Mouse (Mus musculus) midbrain, embryonic 14.5 days (tissue): ENCODE data around the gene Phf5a. TPM values are rescaled to one million over a fixed set of nuclear protein-coding genes. Genes with fewer than 3 reads are reported as not detected.

Experiments used
- ATAC-seq: fragments of 200-750 bp; cut with Nextera tagmentation; 2 replicates; pipeline ENCODE4 v1.8.0; 2017; ENCODE audit warnings: moderate number of reproducible peaks, moderate library complexity; ENCODE audit not compliant: low FRiP score, low TSS enrichment
- DNase-seq: peaks from one replicate; pipeline ENCODE4 v3.0.0-alpha.2; 2015
- H3K27ac ChIP-seq: fragments of 300-500 bp; sonication (generic); replicated peaks from 2 replicates; pipeline ENCODE4 v1.5.1; 2014; ENCODE audit warnings: mild to moderate bottlenecking, low read depth, low read length, moderate library complexity
- H3K27me3 ChIP-seq: fragments of 300-500 bp; sonication (generic); 2 replicates; pipeline ENCODE4 v1.6.1; 2014; ENCODE audit warnings: low read length, control low read depth, mixed read lengths; ENCODE audit not compliant: control insufficient read depth, insufficient read depth
- H3K36me3 ChIP-seq: fragments of 300-500 bp; sonication (generic); 2 replicates; pipeline ENCODE4 v1.6.1; 2014; ENCODE audit warnings: low read length, control low read depth; ENCODE audit not compliant: control insufficient read depth, insufficient read depth
- H3K4me1 ChIP-seq: fragments of 300-500 bp; sonication (generic); 2 replicates; pipeline ENCODE4 v1.6.1; 2014; ENCODE audit warnings: mild to moderate bottlenecking, antibody characterized with exemption, low read length, control low read depth; ENCODE audit not compliant: control insufficient read depth, insufficient read depth
- H3K4me2 ChIP-seq: fragments of 300-500 bp; sonication (generic); 2 replicates; pipeline ENCODE4 v1.6.1; 2014; ENCODE audit warnings: mild to moderate bottlenecking, low read length, moderate library complexity
- H3K4me3 ChIP-seq: fragments of 300-500 bp; sonication (generic); replicated peaks from 2 replicates; pipeline ENCODE4 v1.5.1; 2014; ENCODE audit warnings: low read depth, low read length
- H3K9ac ChIP-seq: fragments of 300-500 bp; sonication (generic); replicated peaks from 2 replicates; pipeline ENCODE4 v1.6.1; 2014; ENCODE audit warnings: mild to moderate bottlenecking, low read length, moderate library complexity
- H3K9me3 ChIP-seq: fragments of 300-500 bp; sonication (generic); 2 replicates; pipeline ENCODE4 v1.6.1; 2016; ENCODE audit warnings: low read length, control low read depth, mixed read lengths; ENCODE audit not compliant: control insufficient read depth
- WGBS: fragments of 180-500 bp; shearing (Covaris S2); extraction: QIAGEN DNeasy Blood & Tissue Kit; methylation state at CpG from one replicate; pipeline ENCODE4 v1.1.7; 2014; 5-methylcytosine and 5-hydroxymethylcytosine counted together
- polyA plus RNA-seq: library from polyadenylated mRNA; unstranded; fragments of >200 nt; fragmentation: Nextera tagmentation; extraction: Ambion mirVana; gene quantifications from 2 replicates; pipeline ENCODE4 v1.2.1, GENCODE M21; 2014

Phf5a gene
- polyA plus RNA-seq, 1 experiment from 2014 or later: 139 TPM

GRCm38 (mm10) chr15:81856938-81857723 lies 14.6 kb downstream of the Phf5a start:
- WGBS: 1% methylated on average over 14 of the region's 14 CpGs
- Histone ChIP-seq H3K4me2 (peak overlapping the region; percentile 88), H3K36me3 (0 out of 2 replicates have a peak, but pooled peaks cover 3% of the 10 kb centered on the region), H3K27me3 (no peaks in the 10 kb centered on the region), H3K27ac (peak overlapping the region; percentile 91), H3K9me3 (no peaks in the 10 kb centered on the region), H3K4me1 (peaks cover 24% of the 10 kb centered on the region), H3K9ac (peak overlapping the region; percentile 73), H3K4me3 (peak overlapping the region; percentile 86)
- ATAC-seq (no peak), DNase-seq (peak; percentile 38)

GRCm38 (mm10) chr15:81856030-81856790 lies 15.5 kb downstream of the Phf5a start:
- peaks cover 12% of the 10 kb centered on the region for H3K36me3 ChIP-seq
- WGBS: under 1% methylated on average over 28 of the region's 28 CpGs
- no peaks in the 10 kb centered on the region for H3K27me3 ChIP-seq
- peak overlapping the region; percentile 88 for H3K4me2 ChIP-seq
- ATAC-seq (peak; percentile 86), DNase-seq (peak; percentile 95)
- H3K9ac ChIP-seq: peak overlapping the region; percentile 73
- H3K4me1 ChIP-seq: peaks cover 24% of the 10 kb centered on the region
- peak overlapping the region; percentile 86 for H3K4me3 ChIP-seq
- peak overlapping the region; percentile 66 for H3K27ac ChIP-seq
- no peaks in the 10 kb centered on the region for H3K9me3 ChIP-seq

- Histone ChIP-seq H3K27ac (no peak overlapping the region), H3K4me3 (no peak overlapping the region), H3K4me1 (peaks cover 10% of the 10 kb centered on the region; the same call in 1 of the 2 replicates), H3K9ac (no peak overlapping the region), H3K9me3 (no peaks in the 10 kb centered on the region), H3K36me3 (peaks cover 37% of the 10 kb centered on the region), H3K27me3 (no peaks in the 10 kb centered on the region), H3K4me2 (no peak overlapping the region)
- DNase-seq (no peak), ATAC-seq (no peak)
- WGBS: 91% methylated on average over 7 of the region's 7 CpGs
Observed at GRCm38 (mm10) chr15:81853081-81853480, 18.6 kb downstream of the Phf5a start.

GRCm38 (mm10) chr15:81852411-81853000 lies 19.2 kb downstream of the Phf5a start:
- no peak overlapping the region for H3K4me3 ChIP-seq
- H3K27ac ChIP-seq: no peak overlapping the region
- H3K36me3 ChIP-seq: peaks cover 37% of the 10 kb centered on the region
- no peak for DNase-seq
- no peak overlapping the region for H3K9ac ChIP-seq
- H3K4me1 ChIP-seq: peaks cover 10% of the 10 kb centered on the region; the same call in 1 of the 2 replicates
- H3K4me2 ChIP-seq: no peak overlapping the region
- ATAC-seq: no peak
- no peaks in the 10 kb centered on the region for H3K9me3 ChIP-seq
- 92% methylated on average over 9 of the region's 9 CpGs for WGBS
- H3K27me3 ChIP-seq: no peaks in the 10 kb centered on the region

- peaks cover 42% of the 10 kb centered on the region for H3K36me3 ChIP-seq
- no peak overlapping the region for H3K4me2 ChIP-seq
- H3K27ac ChIP-seq: no peak overlapping the region
- H3K27me3 ChIP-seq: no peaks in the 10 kb centered on the region
- ATAC-seq (no peak), DNase-seq (no peak)
- H3K9me3 ChIP-seq: no peaks in the 10 kb centered on the region
- H3K4me1 ChIP-seq: 0 out of 2 replicates have a peak, but pooled peaks cover 4% of the 10 kb centered on the region
- H3K9ac ChIP-seq: no peak overlapping the region
- 96% methylated on average over 15 of the region's 15 CpGs for WGBS
- no peak overlapping the region for H3K4me3 ChIP-seq
Observed at GRCm38 (mm10) chr15:81851375-81851774, 20.3 kb downstream of the Phf5a start.

- H3K4me1 ChIP-seq: 0 out of 2 replicates have a peak, but pooled peaks cover 4% of the 10 kb centered on the region
- WGBS: 92% methylated on average over 14 of the region's 14 CpGs
- H3K36me3 ChIP-seq: peaks cover 42% of the 10 kb centered on the region
- no peak overlapping the region for H3K9ac ChIP-seq
- H3K9me3 ChIP-seq: no peaks in the 10 kb centered on the region
- no peak overlapping the region for H3K4me2 ChIP-seq
- no peaks in the 10 kb centered on the region for H3K27me3 ChIP-seq
- DNase-seq: no peak
- no peak overlapping the region for H3K27ac ChIP-seq
- no peak overlapping the region for H3K4me3 ChIP-seq
- ATAC-seq: no peak
Observed at GRCm38 (mm10) chr15:81850718-81851117, 21.0 kb downstream of the Phf5a start.

GRCm38 (mm10) chr15:81849104-81849503 lies 22.6 kb downstream of the Phf5a start:
- Histone ChIP-seq H3K4me2 (no peak overlapping the region), H3K36me3 (peaks cover 42% of the 10 kb centered on the region), H3K27ac (no peak overlapping the region), H3K4me1 (no peaks in the 10 kb centered on the region), H3K9ac (no peak overlapping the region), H3K4me3 (no peak overlapping the region), H3K9me3 (no peaks in the 10 kb centered on the region), H3K27me3 (no peaks in the 10 kb centered on the region)
- no peak for ATAC-seq
- 85% methylated on average over 9 of the region's 9 CpGs for WGBS
- DNase-seq: no peak

- H3K27ac ChIP-seq: no peak overlapping the region
- 39% methylated on average over 7 of the region's 7 CpGs for WGBS
- ATAC-seq: no peak
- no peaks in the 10 kb centered on the region for H3K27me3 ChIP-seq
- no peak overlapping the region for H3K4me2 ChIP-seq
- no peak overlapping the region for H3K4me3 ChIP-seq
- H3K4me1 ChIP-seq: no peaks in the 10 kb centered on the region
- H3K9me3 ChIP-seq: no peaks in the 10 kb centered on the region
- no peak overlapping the region for H3K9ac ChIP-seq
- peak; percentile 71 for DNase-seq
- H3K36me3 ChIP-seq: peaks cover 42% of the 10 kb centered on the region
Observed at GRCm38 (mm10) chr15:81848301-81848700, 23.4 kb downstream of the Phf5a start.
